Mouse (Mus musculus): ENCODE data around the gene Tvp23b. TPM values are rescaled to one million over a fixed set of nuclear protein-coding genes. Genes with fewer than 3 reads are reported as not detected.

Gene Tvp23b
- total and polyA plus RNA-seq, 3 experiments, result 24.3 to 40.0 TPM; not detected in 1

DNA sequence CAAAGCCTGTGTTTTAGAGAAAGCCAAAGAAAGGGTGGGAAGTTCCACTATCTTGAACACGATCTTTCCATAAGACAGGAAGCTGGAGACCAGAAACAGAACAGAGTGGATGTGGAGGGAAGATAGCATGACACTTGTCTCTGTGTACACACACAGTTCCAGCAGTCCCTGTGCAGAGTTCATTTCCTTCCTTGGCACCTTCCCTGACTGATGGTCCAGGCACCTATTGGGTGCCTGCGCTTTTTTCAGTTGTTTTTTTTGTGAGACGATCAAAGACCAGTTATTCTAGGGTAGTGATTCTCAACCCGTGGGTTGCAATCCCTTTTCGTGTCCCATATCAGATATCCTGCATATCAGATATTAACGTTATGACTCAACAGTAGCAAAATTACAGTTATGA, 58.7 kb downstream of the Tvp23b start:
- H3K9ac ChIP-seq (ENCODE audit: control insufficient read depth, low read depth, low read length, poor library complexity, severe bottlenecking), result no peak overlapping the region
- no peaks in the 10 kb centered on the region for H3K79me2 ChIP-seq (ENCODE audit: control insufficient read depth, insufficient read depth, low read length, poor library complexity)
- no peaks in the 10 kb centered on the region for H3K9me3 ChIP-seq (replicated peaks; ENCODE audit: insufficient read depth, low read length)
- no peak overlapping the region for H3K27ac ChIP-seq (ENCODE audit: control insufficient read depth, low read depth, low read length)
- no peak overlapping the region for H3K4me3 ChIP-seq (ENCODE audit: control insufficient read depth in 1 of 2, insufficient read depth in 1 of 2, low read depth in 2 of 2, low read length in 2 of 2)
- no peaks in the 10 kb centered on the region for H3K27me3 ChIP-seq (ENCODE audit: control insufficient read depth in 1 of 2, insufficient read depth in 2 of 2, low read length in 2 of 2)
- no peak for DNase-seq (ENCODE audit: low read depth, low spot score)
- no peaks in the 10 kb centered on the region for H3K36me3 ChIP-seq (ENCODE audit: control insufficient read depth in 1 of 2, insufficient read depth in 2 of 2, low read length in 2 of 2)
- H3K4me1 ChIP-seq (ENCODE audit: control insufficient read depth in 1 of 2, insufficient read depth in 2 of 2, low read length in 2 of 2), result no peaks in the 10 kb centered on the region
- TF ChIP-seq POLR2AphosphoS2 (IDR thresholded peaks at IDR 0.05; ENCODE audit: low read length) (no peak), MXI1 (IDR thresholded peaks at IDR 0.05; ENCODE audit: low read depth, low read length) (no peak), MAX (IDR thresholded peaks at IDR 0.05; ENCODE audit: low read length) (no peak), MAFK (IDR thresholded peaks at IDR 0.05; ENCODE audit: borderline replicate concordance, low read depth, low read length) (no peak), UBTF (IDR thresholded peaks at IDR 0.05; ENCODE audit: borderline replicate concordance, insufficient read depth, low read depth, low read length) (no peak), USF1 (IDR thresholded peaks at IDR 0.05; ENCODE audit: low read depth, low read length) (no peak), BHLHE40 (IDR thresholded peaks at IDR 0.05; ENCODE audit: borderline replicate concordance, low read depth, low read length) (no peak), E2F4 (IDR thresholded peaks at IDR 0.05; ENCODE audit: borderline replicate concordance, low read depth, low read length) (no peak), SMC3 (IDR thresholded peaks at IDR 0.05; ENCODE audit: low read depth, low read length) (no peak), MYB (IDR thresholded peaks at IDR 0.05; ENCODE audit: low read depth, low read length) (no peak), POLR2AphosphoS5 (IDR thresholded peaks at IDR 0.05; ENCODE audit: borderline replicate concordance, low read depth, low read length) (no peak), EP300 (IDR thresholded peaks at IDR 0.05; ENCODE audit: low read depth in 1 of 2, low read length in 2 of 2) (no peak), GABPA (IDR thresholded peaks at IDR 0.05; ENCODE audit: low read depth, low read length) (no peak), POLR2A (IDR thresholded peaks at IDR 0.05; ENCODE audit: control insufficient read depth in 1 of 2, insufficient read depth in 1 of 2, low read depth in 1 of 2, low read length in 2 of 2, poor library complexity in 1 of 2) (no peak), MAZ (IDR thresholded peaks at IDR 0.05; ENCODE audit: low read depth, low read length) (no peak), ELF1 (IDR thresholded peaks at IDR 0.05; ENCODE audit: low read depth, low read length) (no peak), USF2 (IDR thresholded peaks at IDR 0.05; ENCODE audit: borderline replicate concordance in 1 of 2, insufficient read depth in 1 of 2, low read depth in 1 of 2, low read length in 2 of 2) (no peak), GATA1 (IDR thresholded peaks at IDR 0.05; ENCODE audit: low read depth, low read length) (no peak), ZC3H11A (IDR thresholded peaks at IDR 0.05; ENCODE audit: low read depth, low read length) (no peak), NELFE (IDR thresholded peaks at IDR 0.05; ENCODE audit: low read depth, low read length) (no peak)

DNA sequence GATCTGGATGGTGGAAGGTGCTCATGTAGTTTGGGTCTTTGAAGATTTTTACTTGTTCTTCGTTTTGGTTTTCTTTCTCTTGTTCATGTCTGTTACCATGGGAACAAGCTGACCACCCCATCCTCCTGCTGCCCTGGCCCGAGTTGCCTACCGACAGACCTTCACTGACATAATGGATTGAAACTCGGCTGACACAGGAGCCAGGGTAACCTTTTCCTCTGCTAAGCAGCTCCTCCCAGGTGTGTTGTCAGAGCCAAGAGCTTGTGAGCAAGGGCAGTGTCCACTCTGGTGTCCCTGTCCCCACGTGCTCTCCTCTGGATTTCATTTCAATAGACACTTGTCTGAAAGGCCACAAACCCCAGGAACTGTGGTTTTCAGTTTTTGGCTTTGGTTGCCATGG, 59.7 kb downstream of the Tvp23b start:
- Histone ChIP-seq H3K9ac (ENCODE audit: control insufficient read depth, low read depth, low read length, poor library complexity, severe bottlenecking) (no peak overlapping the region), H3K9me3 (replicated peaks; ENCODE audit: insufficient read depth, low read length) (no peaks in the 10 kb centered on the region), H3K4me1 (ENCODE audit: control insufficient read depth in 1 of 2, insufficient read depth in 2 of 2, low read length in 2 of 2) (no peaks in the 10 kb centered on the region), H3K36me3 (ENCODE audit: control insufficient read depth in 1 of 2, insufficient read depth in 2 of 2, low read length in 2 of 2) (no peaks in the 10 kb centered on the region), H3K27ac (ENCODE audit: control insufficient read depth, low read depth, low read length) (no peak overlapping the region), H3K4me3 (ENCODE audit: control insufficient read depth in 1 of 2, insufficient read depth in 1 of 2, low read depth in 2 of 2, low read length in 2 of 2) (no peak overlapping the region), H3K79me2 (ENCODE audit: control insufficient read depth, insufficient read depth, low read length, poor library complexity) (no peaks in the 10 kb centered on the region), H3K27me3 (ENCODE audit: control insufficient read depth in 1 of 2, insufficient read depth in 2 of 2, low read length in 2 of 2) (no peaks in the 10 kb centered on the region)
- TF ChIP-seq SIN3A (IDR thresholded peaks at IDR 0.05; ENCODE audit: low read length) (no peak), MYC (IDR thresholded peaks at IDR 0.05; ENCODE audit: low read depth, low read length) (no peak), TAL1 (IDR thresholded peaks at IDR 0.05; ENCODE audit: low read length) (no peak), CHD1 (IDR thresholded peaks at IDR 0.05; ENCODE audit: low read depth, low read length) (no peak), ZKSCAN1 (IDR thresholded peaks at IDR 0.05; ENCODE audit: low read depth, low read length) (no peak), MAFK (IDR thresholded peaks at IDR 0.05; ENCODE audit: borderline replicate concordance, low read depth, low read length) (no peak), KAT2A (conservative IDR thresholded peaks at IDR 0.05; ENCODE audit: low read depth, low read length) (no peak)
- DNase-seq (ENCODE audit: low read depth, low spot score), result no peak

Data from MEL (cell line).